Mouse (Mus musculus) midbrain, postnatal 0 days (tissue): ENCODE results near the gene Arhgdia. TPM values are rescaled to one million over a fixed set of nuclear protein-coding genes. Genes with fewer than 3 reads are reported as not detected.

Experiments
- ATAC-seq: fragments of 200-750 bp; cut with Nextera tagmentation; 2 replicates; pipeline ENCODE4 v1.8.0; 2017; ENCODE audit warnings: moderate number of reproducible peaks, mild to moderate bottlenecking, moderate TSS enrichment, moderate library complexity; ENCODE audit not compliant: low FRiP score
- DNase-seq: peaks from one replicate; pipeline ENCODE4 v3.0.0-alpha.2; 2015; ENCODE audit warnings: low spot score
- H3K27ac ChIP-seq: fragments of 300-500 bp; sonication (generic); 2 replicates; pipeline ENCODE4 v1.5.1; 2014; ENCODE audit warnings: low read depth, mild to moderate bottlenecking, low read length, mixed read lengths
- H3K27me3 ChIP-seq: fragments of 300-500 bp; sonication (generic); 2 replicates; pipeline ENCODE4 v1.6.1; 2014; ENCODE audit warnings: low read length, control low read depth, mixed read lengths; ENCODE audit not compliant: insufficient read depth
- H3K36me3 ChIP-seq: fragments of 300-500 bp; sonication (generic); 2 replicates; pipeline ENCODE4 v1.6.1; 2014; ENCODE audit warnings: low read length, control low read depth, mixed read lengths; ENCODE audit not compliant: insufficient read depth
- H3K4me1 ChIP-seq: fragments of 300-500 bp; sonication (generic); 2 replicates; pipeline ENCODE4 v1.6.1; 2014; ENCODE audit warnings: mild to moderate bottlenecking, control low read depth, antibody characterized with exemption, low read length, mixed read lengths; ENCODE audit not compliant: insufficient read depth
- H3K4me2 ChIP-seq: fragments of 300-500 bp; sonication (generic); 2 replicates; pipeline ENCODE4 v1.6.1; 2014; ENCODE audit warnings: low read depth, mild to moderate bottlenecking, low read length, mixed read lengths; ENCODE audit not compliant: poor library complexity, severe bottlenecking
- H3K4me3 ChIP-seq: fragments of 300-500 bp; sonication (generic); 2 replicates; pipeline ENCODE4 v1.5.1; 2014; ENCODE audit warnings: low read depth, mild to moderate bottlenecking, low read length, moderate library complexity
- H3K9ac ChIP-seq: fragments of 300-500 bp; sonication (generic); replicated peaks from 2 replicates; pipeline ENCODE4 v1.6.1; 2014; ENCODE audit warnings: mild to moderate bottlenecking, low read length, moderate library complexity, mixed read lengths; ENCODE audit not compliant: poor library complexity, severe bottlenecking
- H3K9me3 ChIP-seq: fragments of 300-500 bp; sonication (generic); 2 replicates; pipeline ENCODE4 v1.6.1; 2016; ENCODE audit warnings: low read length, control low read depth
- CTCF ChIP-seq: IDR thresholded peaks from 2 replicates; pipeline ENCODE4 v1.5.1; 2016; ENCODE audit warnings: antibody characterized with exemption, mild to moderate bottlenecking
- WGBS: fragments of 180-500 bp; shearing (Covaris S2); extraction: QIAGEN DNeasy Blood & Tissue Kit; methylation state at CpG from one replicate; pipeline ENCODE4 v1.1.7; 2014; 5-methylcytosine and 5-hydroxymethylcytosine counted together
- microRNA-seq: library from miRNA; unstranded; fragments of <30 nt; microRNA quantifications from one replicate; pipeline ENCODE4, GENCODE M21; 2016; ENCODE audit warnings: borderline number of aligned reads
- polyA plus RNA-seq: library from polyadenylated mRNA; unstranded; fragments of >200 nt; fragmentation: Nextera tagmentation; extraction: Ambion mirVana; gene quantifications from 2 replicates; pipeline ENCODE4 v1.2.1, GENCODE M21; 2015
- total RNA-seq: library from RNA; depleted of rRNA; stranded (reverse); fragments of >200 nt; gene quantifications from 2 replicates; pipeline ENCODE4 v1.2.3, GENCODE M21; 2014; rRNA removed

The Arhgdia gene
- total and polyA plus RNA-seq, 2 experiments from 2014 or later, result 286 to 390 TPM

- WGBS, result 34% methylated on average over 9 of the region's 9 CpGs
These were observed 49.8 kb downstream of the Arhgdia start for GRCm38 (mm10) chr11:120531646-120532045.

GRCm38 (mm10) chr11:120530085-120530964, 51.1 kb downstream of the Arhgdia start, which contains the start of gene Gcgr:
Gcgr (plus strand) TSS chr11:120530699.
- DNase-seq (no peak), ATAC-seq (no peak)
- WGBS, result 9% methylated on average over 45 of the region's 62 CpGs
- TF ChIP-seq CTCF, result no peak
- Histone ChIP-seq H3K9me3 (no peaks in the 10 kb centered on the region), H3K27me3 (peaks cover 34% of the 10 kb centered on the region), H3K36me3 (no peaks in the 10 kb centered on the region), H3K27ac (no peak within 1 kb of the TSS), H3K4me3 (peak within 1 kb of the TSS; percentile 30), H3K4me2 (peak within 1 kb of the TSS; percentile 52), H3K9ac (no peak within 1 kb of the TSS), H3K4me1 (no peaks in the 10 kb centered on the region)

More at GRCm38 (mm10) chr11:120531646-120532045, 49.8 kb downstream of the Arhgdia start:
- no peak overlapping the region for H3K9ac ChIP-seq
- H3K27ac ChIP-seq, result no peak overlapping the region
- no peaks in the 10 kb centered on the region for H3K4me1 ChIP-seq
- H3K9me3 ChIP-seq, result no peaks in the 10 kb centered on the region
- DNase-seq (no peak), ATAC-seq (no peak)
- H3K4me3 ChIP-seq, result no peak overlapping the region
- peaks cover 34% of the 10 kb centered on the region for H3K27me3 ChIP-seq
- no peak overlapping the region for H3K4me2 ChIP-seq
- H3K36me3 ChIP-seq, result no peaks in the 10 kb centered on the region
- no peak for TF ChIP-seq CTCF

GRCm38 (mm10) chr11:120528903-120529302, 52.5 kb downstream of the Arhgdia start:
- Histone ChIP-seq H3K4me3 (no peak overlapping the region), H3K9me3 (no peaks in the 10 kb centered on the region), H3K27me3 (peaks cover 34% of the 10 kb centered on the region), H3K9ac (no peak overlapping the region), H3K4me1 (no peaks in the 10 kb centered on the region), H3K27ac (no peak overlapping the region), H3K36me3 (no peaks in the 10 kb centered on the region), H3K4me2 (no peak overlapping the region)
- DNase-seq (no peak), ATAC-seq (no peak)
- TF ChIP-seq CTCF, result no peak
- 57% methylated on average over 4 of the region's 4 CpGs for WGBS

Small RNA genes lying within 50 kb of the gene (microRNA-seq; reads per million reads assigned to microRNA genes)
- gene Mir6936, result not detected

Other genes starting within 250 kb of the Arhgdia start
Only the 30 nearest of the 35 such genes appear.
- gene Nploc4, start 143.9 kb downstream of the Arhgdia start, total RNA-seq, result 64.4 and 66.0 TPM in 2 replicates
- gene Nploc4, start 143.9 kb downstream of the Arhgdia start, polyA plus RNA-seq, result 26.0 and 27.1 TPM in 2 replicates
- gene Tspan10, start 139.0 kb downstream of the Arhgdia start, total RNA-seq, result 0.11 TPM in 1 of 2 replicates, not detected in the other
- gene Tspan10, start 139.0 kb downstream of the Arhgdia start, polyA plus RNA-seq, result not detected in 2 replicates
- gene Pde6g, start 128.1 kb downstream of the Arhgdia start, total RNA-seq, result not detected in 2 replicates
- 0.37 TPM in 1 of 2 replicates, not detected in the other for gene Pde6g, start 128.1 kb downstream of the Arhgdia start, polyA plus RNA-seq
- 7.9 and 9.7 TPM in 2 replicates for gene Oxld1, start 123.6 kb downstream of the Arhgdia start, total RNA-seq
- gene Oxld1, start 123.6 kb downstream of the Arhgdia start, polyA plus RNA-seq, result 11.4 and 11.5 TPM in 2 replicates
- 14.8 and 18.2 TPM in 2 replicates for gene Ccdc137, start 123.5 kb downstream of the Arhgdia start, total RNA-seq
- gene Ccdc137, start 123.5 kb downstream of the Arhgdia start, polyA plus RNA-seq, result 17.0 and 19.8 TPM in 2 replicates
- gene Arl16, start 114.0 kb downstream of the Arhgdia start, total RNA-seq, result 62.8 and 72.6 TPM in 2 replicates
- 65.7 and 73.0 TPM in 2 replicates for gene Arl16, start 114.0 kb downstream of the Arhgdia start, polyA plus RNA-seq
- gene Mrpl12, start 97.0 kb downstream of the Arhgdia start, total RNA-seq, result 39.2 and 42.7 TPM in 2 replicates
- gene Mrpl12, start 97.0 kb downstream of the Arhgdia start, polyA plus RNA-seq, result 147 TPM in 2 replicates
- gene Slc25a10, start 89.8 kb downstream of the Arhgdia start, total RNA-seq, result 28.4 and 30.1 TPM in 2 replicates
- gene Slc25a10, start 89.8 kb downstream of the Arhgdia start, polyA plus RNA-seq, result 19.8 and 21.4 TPM in 2 replicates
- 0.60 TPM in 1 of 2 replicates, not detected in the other for gene Gcgr, start 50.9 kb downstream of the Arhgdia start, total RNA-seq
- 0.17 and 0.21 TPM in 2 replicates for gene Gcgr, start 50.9 kb downstream of the Arhgdia start, polyA plus RNA-seq
- gene Mcrip1, start 31.9 kb downstream of the Arhgdia start, total RNA-seq, result 132 and 138 TPM in 2 replicates
- gene Mcrip1, start 31.9 kb downstream of the Arhgdia start, polyA plus RNA-seq, result 243 and 270 TPM in 2 replicates
- not detected in 2 replicates for gene Ppp1r27, start 30.5 kb downstream of the Arhgdia start, total RNA-seq
- gene Ppp1r27, start 30.5 kb downstream of the Arhgdia start, polyA plus RNA-seq, result not detected in 2 replicates
- gene P4hb, start 8.4 kb downstream of the Arhgdia start, total RNA-seq, result 161 and 165 TPM in 2 replicates
- gene P4hb, start 8.4 kb downstream of the Arhgdia start, polyA plus RNA-seq, result 191 and 209 TPM in 2 replicates
- gene Alyref, start 16.7 kb upstream of the Arhgdia start, total RNA-seq, result 70.8 and 86.9 TPM in 2 replicates
- 130 and 145 TPM in 2 replicates for gene Alyref, start 16.7 kb upstream of the Arhgdia start, polyA plus RNA-seq
- 41.1 and 58.4 TPM in 2 replicates for gene Anapc11, start 16.8 kb upstream of the Arhgdia start, total RNA-seq
- 193 and 203 TPM in 2 replicates for gene Anapc11, start 16.8 kb upstream of the Arhgdia start, polyA plus RNA-seq
- not detected in 2 replicates for gene Npb, start 26.9 kb upstream of the Arhgdia start, total RNA-seq
- gene Npb, start 26.9 kb upstream of the Arhgdia start, polyA plus RNA-seq, result 1.3 TPM in 2 replicates
- gene Pcyt2, start 36.3 kb upstream of the Arhgdia start, total RNA-seq, result 130 and 137 TPM in 2 replicates
- gene Pcyt2, start 36.3 kb upstream of the Arhgdia start, polyA plus RNA-seq, result 129 and 143 TPM in 2 replicates
- gene Sirt7, start 43.6 kb upstream of the Arhgdia start, total RNA-seq, result 31.3 and 39.7 TPM in 2 replicates
- 34.7 and 36.0 TPM in 2 replicates for gene Sirt7, start 43.6 kb upstream of the Arhgdia start, polyA plus RNA-seq
- gene Mafg, start 52.0 kb upstream of the Arhgdia start, total RNA-seq, result 42.1 and 46.5 TPM in 2 replicates
- gene Mafg, start 52.0 kb upstream of the Arhgdia start, polyA plus RNA-seq, result 40.8 and 41.7 TPM in 2 replicates
- gene Pycr1, start 62.1 kb upstream of the Arhgdia start, total RNA-seq, result 8.6 and 10.8 TPM in 2 replicates
- 10.4 and 11.7 TPM in 2 replicates for gene Pycr1, start 62.1 kb upstream of the Arhgdia start, polyA plus RNA-seq
- 1.5 and 1.6 TPM in 2 replicates for gene Myadml2, start 66.5 kb upstream of the Arhgdia start, total RNA-seq
- gene Myadml2, start 66.5 kb upstream of the Arhgdia start, polyA plus RNA-seq, result 1.4 and 1.7 TPM in 2 replicates
- 5.5 and 10.5 TPM in 2 replicates for gene Notum, start 79.6 kb upstream of the Arhgdia start, total RNA-seq
- gene Notum, start 79.6 kb upstream of the Arhgdia start, polyA plus RNA-seq, result 3.1 and 3.6 TPM in 2 replicates
- 106 and 113 TPM in 2 replicates for gene Aspscr1, start 91.3 kb upstream of the Arhgdia start, total RNA-seq
- 143 and 153 TPM in 2 replicates for gene Aspscr1, start 91.3 kb upstream of the Arhgdia start, polyA plus RNA-seq
- gene Cenpx, start 132.1 kb upstream of the Arhgdia start, total RNA-seq, result 70.8 and 76.0 TPM in 2 replicates
- gene Cenpx, start 132.1 kb upstream of the Arhgdia start, polyA plus RNA-seq, result 94.5 and 94.6 TPM in 2 replicates
- 44.8 and 47.8 TPM in 2 replicates for gene Lrrc45, start 132.3 kb upstream of the Arhgdia start, total RNA-seq
- gene Lrrc45, start 132.3 kb upstream of the Arhgdia start, polyA plus RNA-seq, result 46.8 and 51.0 TPM in 2 replicates
- gene Rac3, start 139.8 kb upstream of the Arhgdia start, total RNA-seq, result 766 and 788 TPM in 2 replicates
- gene Rac3, start 139.8 kb upstream of the Arhgdia start, polyA plus RNA-seq, result 808 and 853 TPM in 2 replicates
- 6.9 and 11.2 TPM in 2 replicates for gene Dcxr, start 145.7 kb upstream of the Arhgdia start, total RNA-seq
- gene Dcxr, start 145.7 kb upstream of the Arhgdia start, polyA plus RNA-seq, result 9.9 and 12.3 TPM in 2 replicates
- 3.6 and 5.2 TPM in 2 replicates for gene Cbr2, start 150.5 kb upstream of the Arhgdia start, total RNA-seq
- 4.0 and 4.4 TPM in 2 replicates for gene Cbr2, start 150.5 kb upstream of the Arhgdia start, polyA plus RNA-seq
- 0.93 and 1.0 TPM in 2 replicates for gene Hmga1b, start 181.2 kb upstream of the Arhgdia start, total RNA-seq
- 2.7 TPM in 2 replicates for gene Hmga1b, start 181.2 kb upstream of the Arhgdia start, polyA plus RNA-seq
- 86.5 and 106 TPM in 2 replicates for gene Rfng, start 202.6 kb upstream of the Arhgdia start, total RNA-seq
- gene Rfng, start 202.6 kb upstream of the Arhgdia start, polyA plus RNA-seq, result 130 and 138 TPM in 2 replicates
- gene Gps1, start 202.6 kb upstream of the Arhgdia start, total RNA-seq, result 252 and 262 TPM in 2 replicates
- gene Gps1, start 202.6 kb upstream of the Arhgdia start, polyA plus RNA-seq, result 233 and 253 TPM in 2 replicates